Mouse (Mus musculus) spleen, adult 12 weeks (tissue): ENCODE measurements around the gene Rftn1.
A peak's percentile ranks its signal among the peaks of the same experiment; 100 is the strongest.

ENCODE experiments used
- DNase-seq: peaks from one replicate; pipeline ENCODE4 v3.0.0; 2022; ENCODE audit warnings: low spot score

The Rftn1 gene

GRCm38 (mm10) chr17:50093356-50093755 lies 97.1 kb downstream of the Rftn1 start:
- no peak for DNase-seq

GRCm38 (mm10) chr17:50092848-50093247 lies 97.6 kb downstream of the Rftn1 start:
- no peak for DNase-seq

DNA sequence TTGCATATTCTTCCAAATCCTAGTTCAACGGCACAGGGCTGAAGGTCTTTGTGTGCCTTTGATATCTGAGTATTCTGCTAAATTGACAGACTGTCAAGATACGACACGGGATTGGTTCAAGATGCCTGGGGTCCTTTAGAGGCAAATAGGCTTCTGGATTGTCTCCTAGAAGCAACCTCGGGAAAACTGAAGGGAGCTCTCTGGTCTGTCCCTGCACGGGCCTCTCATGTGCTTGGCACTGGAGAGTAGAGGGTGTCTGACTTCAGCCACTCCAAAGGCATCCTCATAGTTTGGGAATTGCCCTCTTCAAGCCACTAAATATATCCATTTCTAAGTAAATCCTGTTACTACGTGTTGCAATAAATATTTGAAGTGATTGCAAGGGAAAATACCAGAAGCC lies 98.6 kb downstream of the Rftn1 start:
- DNase-seq = no peak

DNA sequence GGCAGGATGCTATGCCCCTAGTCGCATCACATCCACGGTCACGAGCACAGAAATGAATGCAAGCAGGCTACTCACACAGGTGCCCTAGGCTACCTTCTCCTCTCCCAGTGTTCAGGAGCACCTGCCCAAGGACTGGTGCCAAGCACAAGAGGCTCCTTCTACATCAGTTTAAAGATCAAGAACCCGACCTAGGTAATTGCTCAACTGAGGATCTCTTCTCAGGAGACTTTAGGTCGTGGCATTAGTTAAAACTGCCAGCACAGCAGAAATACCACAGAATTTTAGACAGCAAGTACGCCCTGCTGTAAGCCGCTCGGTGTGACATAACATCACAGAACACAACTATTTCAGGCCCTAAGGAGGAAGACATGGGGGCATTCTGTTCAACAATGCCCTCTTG lies 100.7 kb downstream of the Rftn1 start:
- no peak for DNase-seq

DNA sequence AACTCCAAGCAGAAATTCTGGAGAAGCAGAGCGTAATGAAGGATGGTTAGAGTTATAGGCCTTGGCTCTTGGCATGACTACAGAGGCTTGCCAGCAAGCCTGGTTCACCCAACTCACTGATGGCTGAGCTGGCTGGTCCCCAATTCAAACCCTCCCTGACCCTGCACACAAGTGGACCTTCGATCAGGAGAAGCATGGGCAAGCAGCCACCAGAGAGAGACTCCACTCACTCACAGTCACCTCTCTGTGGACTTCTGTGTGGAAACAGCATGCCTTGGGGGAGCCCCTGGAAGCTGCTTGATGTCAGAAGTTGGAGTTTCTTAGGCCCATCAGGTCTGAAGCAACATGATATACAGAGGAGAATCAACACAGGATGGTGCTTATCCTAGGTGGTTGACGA lies 102.4 kb downstream of the Rftn1 start:
- no peak for DNase-seq

- no peak for DNase-seq
Observed at GRCm38 (mm10) chr17:50086887-50087286, 103.6 kb downstream of the Rftn1 start.

DNA sequence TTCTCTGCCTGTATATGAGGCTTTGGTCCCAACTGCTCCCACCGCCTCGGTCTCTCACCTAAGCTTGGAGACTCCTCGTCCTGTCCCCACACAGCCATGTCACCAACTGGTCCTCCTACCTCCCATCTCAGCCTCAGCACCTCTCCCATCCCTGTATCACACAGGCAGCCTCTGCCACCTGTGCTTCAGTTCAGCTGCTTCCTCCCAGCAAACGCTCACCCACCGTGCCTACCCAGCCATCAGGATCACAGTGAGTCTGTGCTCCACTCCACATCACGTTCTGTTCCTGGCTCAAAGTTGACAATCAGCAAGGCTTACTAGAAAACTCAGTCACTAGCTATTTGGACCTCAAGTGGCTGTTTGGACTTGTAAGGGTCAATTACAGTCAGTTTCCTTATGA lies 105.8 kb downstream of the Rftn1 start:
- no peak for DNase-seq

DNA sequence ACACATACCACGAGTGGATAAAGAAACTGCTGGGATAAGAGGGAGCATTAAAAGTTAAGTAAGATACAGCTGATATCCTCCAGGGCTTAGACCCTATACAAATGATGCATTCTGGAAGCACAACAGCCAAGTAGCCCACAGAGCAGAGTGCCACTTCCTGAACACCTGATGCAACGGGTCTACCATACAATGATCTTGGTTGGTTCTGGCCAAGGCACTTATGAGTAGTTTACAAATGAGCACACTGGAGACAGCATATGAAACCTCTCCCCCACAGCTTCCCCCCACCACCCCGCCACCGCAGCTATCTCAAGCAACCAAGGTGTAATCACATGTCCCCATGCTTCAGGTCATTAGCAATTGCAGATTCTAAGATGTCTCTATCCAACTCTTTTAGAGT lies 106.5 kb downstream of the Rftn1 start:
- DNase-seq = no peak

- DNase-seq = no peak
Observed at GRCm38 (mm10) chr17:50082947-50083346, 107.5 kb downstream of the Rftn1 start.

DNA sequence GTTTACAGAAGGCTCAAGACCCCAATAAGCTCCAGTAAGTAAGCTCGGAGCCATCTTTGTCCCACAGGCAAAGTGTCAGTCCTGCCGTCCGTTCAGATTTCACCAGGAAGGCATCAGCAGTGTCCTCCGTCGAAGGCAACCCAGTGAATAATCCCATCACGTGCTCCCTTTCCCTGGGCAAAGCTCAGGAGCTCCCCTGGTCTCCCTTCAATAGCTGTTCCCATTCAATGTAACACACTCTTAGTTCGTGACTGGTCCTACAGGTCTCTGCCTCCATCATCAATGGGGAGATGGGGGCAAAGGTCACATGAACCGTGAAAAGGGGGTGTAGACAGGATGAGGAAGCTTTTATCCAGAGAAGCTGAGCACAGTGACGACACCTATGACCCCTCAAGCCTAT lies 108.8 kb downstream of the Rftn1 start:
- no peak for DNase-seq

DNA sequence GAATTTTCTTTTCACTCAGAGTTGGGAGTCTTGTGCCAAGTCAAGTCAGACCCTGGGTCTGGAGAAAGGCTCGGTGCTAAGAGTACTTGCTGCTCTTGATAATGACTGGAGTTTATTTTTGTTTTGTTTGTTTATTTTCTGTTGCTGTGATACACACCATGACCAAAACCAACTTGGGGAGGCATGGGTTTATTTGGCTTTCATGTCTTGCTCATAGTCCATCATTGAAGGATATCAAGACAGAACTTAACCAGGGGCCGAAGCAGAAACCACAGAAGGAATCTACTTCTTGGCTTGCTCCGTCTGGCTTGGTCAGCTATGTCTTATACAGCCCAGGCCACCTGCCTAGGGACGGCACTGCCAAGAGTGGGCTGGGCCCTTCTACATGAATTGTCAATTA lies 109.5 kb downstream of the Rftn1 start:
- no peak for DNase-seq

DNA sequence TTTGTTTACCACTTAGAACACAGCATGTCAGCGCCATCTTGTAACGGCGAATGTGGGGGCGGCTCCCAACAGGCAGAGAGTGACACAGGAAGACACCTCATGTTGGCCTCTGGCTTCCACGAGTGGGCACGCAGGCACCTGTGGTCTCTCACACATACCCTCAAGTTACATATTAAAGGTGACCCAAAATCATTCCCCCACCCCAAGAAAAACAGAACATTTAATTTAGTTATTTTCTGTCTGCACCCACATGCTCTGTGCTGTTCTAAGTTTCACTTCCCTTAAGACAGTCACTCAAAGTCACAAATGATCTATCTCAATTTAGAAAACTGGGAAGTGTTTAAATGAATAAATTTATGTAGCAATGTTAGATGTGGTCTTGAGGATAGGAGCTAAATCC lies 111.7 kb downstream of the Rftn1 start:
- DNase-seq = no peak

DNA sequence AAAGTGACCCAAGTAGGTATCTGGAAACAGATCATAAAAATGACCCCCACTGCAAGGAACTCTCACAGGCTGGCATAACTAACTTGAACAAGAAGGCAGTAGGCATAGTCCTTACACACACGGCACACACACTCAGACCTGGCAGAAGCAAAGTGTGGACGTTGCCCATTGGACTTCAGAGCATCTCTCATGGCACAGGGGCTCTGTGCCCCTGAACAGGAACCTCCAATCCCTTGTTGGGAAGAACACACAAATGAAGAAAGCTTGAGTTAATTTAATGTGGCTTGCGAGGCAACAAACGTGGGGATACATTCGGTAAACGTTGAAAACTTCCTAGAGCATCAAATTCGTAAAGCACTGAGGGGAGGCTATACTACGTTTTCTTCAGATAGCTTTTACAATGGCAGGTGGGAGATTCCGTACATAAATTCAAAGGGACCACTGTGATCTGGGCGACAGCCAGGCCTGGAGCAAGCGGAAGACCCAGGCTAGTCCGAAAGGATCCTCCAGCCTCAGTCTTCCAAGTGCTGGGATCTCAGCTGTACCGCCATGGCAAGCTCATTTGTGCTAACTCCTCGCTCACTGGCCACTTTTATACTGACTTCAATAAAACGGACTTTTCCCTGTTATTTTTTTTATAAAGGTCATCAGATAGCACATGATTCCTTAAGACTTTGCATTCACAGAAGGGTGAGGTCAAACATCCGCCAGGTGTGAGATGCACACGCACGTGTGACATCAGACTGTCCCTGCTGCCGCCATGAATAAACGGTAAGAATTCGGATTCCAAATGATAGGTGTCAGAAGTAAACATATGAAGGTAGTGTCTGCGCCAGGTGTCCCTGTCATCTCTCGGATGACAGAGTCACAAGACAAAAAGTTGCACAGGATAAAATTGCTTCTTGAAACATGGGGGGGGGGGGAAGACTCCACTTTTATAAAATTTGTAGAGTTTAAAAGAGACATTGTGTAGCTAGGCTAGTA lies 117.2 kb downstream of the Rftn1 start:
- no peak for DNase-seq

- peak; percentile 38 for DNase-seq
Observed at GRCm38 (mm10) chr17:50071602-50071988, 118.9 kb downstream of the Rftn1 start.

- DNase-seq = no peak
Observed at GRCm38 (mm10) chr17:50070822-50071601, 119.5 kb downstream of the Rftn1 start.

GRCm38 (mm10) chr17:50069897-50070636 lies 120.4 kb downstream of the Rftn1 start:
- peak; percentile 40 for DNase-seq

DNA sequence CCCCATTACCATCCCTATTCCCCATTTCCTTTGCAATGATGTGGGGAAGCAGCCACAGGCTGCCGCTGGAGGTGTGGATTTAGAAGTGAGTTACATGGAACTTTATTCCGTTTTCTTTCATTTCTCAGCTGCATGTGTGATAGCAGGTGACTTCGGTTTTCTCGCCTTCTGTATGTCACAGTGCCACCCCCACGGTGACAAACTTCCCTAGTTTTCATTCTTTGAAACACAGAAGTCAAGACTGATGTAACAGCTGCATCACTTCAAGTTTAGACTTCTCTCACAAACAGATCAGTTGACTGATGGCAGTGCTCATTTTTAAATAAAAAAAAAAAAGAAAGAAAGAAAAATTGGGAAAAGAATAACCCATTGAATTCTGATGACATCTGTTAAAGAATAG lies 121.3 kb downstream of the Rftn1 start:
- DNase-seq = no peak

DNA sequence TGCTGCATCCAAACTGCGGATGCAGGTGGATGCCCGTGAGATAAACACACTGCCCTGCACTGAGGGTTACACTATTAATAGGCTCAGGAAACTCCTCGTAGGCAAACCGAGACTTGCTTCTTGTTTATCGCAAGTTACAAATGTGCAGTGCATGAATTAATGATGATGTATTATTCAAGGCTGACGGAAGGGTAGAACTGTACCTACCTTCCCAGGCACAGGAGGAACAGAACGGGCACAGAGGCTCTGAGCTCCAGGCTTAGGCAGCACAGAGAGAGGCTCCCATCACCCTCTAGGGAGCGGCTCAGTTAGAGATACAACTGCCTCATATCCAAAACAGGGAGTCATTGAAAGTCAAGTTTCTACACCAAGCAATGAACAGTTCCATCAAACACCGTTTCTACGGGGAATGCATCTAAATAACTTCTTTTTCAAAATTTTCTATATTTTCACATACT lies 121.8 kb downstream of the Rftn1 start:
- no peak for DNase-seq

- DNase-seq = no peak
Observed at GRCm38 (mm10) chr17:50067774-50068680, 122.4 kb downstream of the Rftn1 start.

DNA sequence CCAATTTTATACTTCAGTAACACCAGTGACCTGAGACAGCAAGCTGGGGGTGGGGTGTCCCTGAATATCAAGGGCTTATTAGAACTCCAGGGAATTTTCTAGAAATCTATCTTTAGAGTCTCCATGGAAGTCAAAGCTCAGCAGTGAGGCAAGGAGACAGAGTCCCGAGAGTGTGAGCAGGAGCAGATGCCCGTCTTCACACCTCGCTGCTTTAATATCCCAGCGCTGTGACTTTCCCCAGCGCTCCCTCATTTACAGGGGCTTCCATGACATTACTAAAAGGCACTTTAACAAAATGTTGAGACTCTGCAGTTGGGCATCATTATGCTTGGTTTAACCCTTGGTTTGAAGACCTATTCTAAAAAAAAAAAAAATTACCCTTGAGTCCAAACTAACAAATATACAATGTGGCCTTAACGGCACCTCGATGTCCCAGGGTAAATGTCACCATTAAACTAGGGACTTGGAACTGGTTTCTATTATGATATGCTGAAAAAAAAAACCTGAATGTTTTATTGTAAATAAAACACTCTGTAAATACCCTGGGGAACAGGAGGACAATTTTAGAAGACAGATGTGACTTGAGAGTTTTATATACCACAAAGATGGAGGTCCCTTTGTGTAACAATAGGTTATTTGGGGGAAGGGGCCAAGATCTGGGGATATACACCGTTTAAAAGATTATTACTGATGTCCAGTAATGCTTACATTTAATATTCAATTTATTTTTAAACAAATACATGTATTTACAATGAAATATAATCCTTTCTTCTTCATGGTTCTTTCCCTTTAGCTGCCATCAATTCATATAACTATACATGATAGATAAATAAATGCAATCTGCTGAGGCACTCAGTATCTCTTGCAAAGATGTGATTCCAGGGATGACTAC lies 123.4 kb downstream of the Rftn1 start:
- no peak for DNase-seq
